Mouse (Mus musculus) small intestine, adult 2 months (tissue): Measurements from ENCODE around the gene Nxt2. TPM values are rescaled to one million over a fixed set of nuclear protein-coding genes. Genes with fewer than 3 reads are reported as not detected.
"Not testable (repeated sequence)": the region's sequence is repeated elsewhere in the genome, so short reads cannot be mapped to it uniquely, and the experiment has no call there.

Experiments used
- H3K27ac ChIP-seq: fragments of 200-500 bp; 2 replicates; pipeline ENCODE4 v1.5.1; 2012; ENCODE audit warnings: low read depth, low read length, control low read depth, inconsistent platforms; ENCODE audit not compliant: insufficient read depth
- H3K27me3 ChIP-seq: fragments of 200-500 bp; 2 replicates; pipeline ENCODE4 v1.6.1; 2012; ENCODE audit warnings: mild to moderate bottlenecking, moderate library complexity, low read length, inconsistent platforms; ENCODE audit not compliant: control insufficient read depth, insufficient read depth
- H3K36me3 ChIP-seq: fragments of 200-500 bp; 2 replicates; pipeline ENCODE4 v1.6.1; 2012; ENCODE audit warnings: mild to moderate bottlenecking, low read length, control low read depth, inconsistent platforms; ENCODE audit not compliant: control insufficient read depth, insufficient read depth
- H3K4me1 ChIP-seq: fragments of 200-500 bp; 2 replicates; pipeline ENCODE4 v1.6.1; 2012; ENCODE audit warnings: low read length, inconsistent platforms, mixed read lengths; ENCODE audit not compliant: control insufficient read depth, insufficient read depth, insufficient read length
- H3K4me3 ChIP-seq: fragments of 200-500 bp; 2 replicates; pipeline ENCODE4 v1.5.1; 2012; ENCODE audit warnings: low read depth, mild to moderate bottlenecking, control low read depth, inconsistent platforms, low read length, moderate library complexity
- CTCF ChIP-seq: fragments of 200-500 bp; IDR thresholded peaks from 2 replicates; pipeline ENCODE4 v1.5.1; 2012; ENCODE audit warnings: low read depth, mild to moderate bottlenecking, control low read depth, inconsistent platforms, low read length, moderate library complexity, mixed read lengths; ENCODE audit not compliant: insufficient replicate concordance, insufficient read length; ENCODE audit errors: extremely low read depth
- POLR2A ChIP-seq: fragments of 200-500 bp; IDR thresholded peaks from 2 replicates; pipeline ENCODE4 v1.6.1; 2012; ENCODE audit warnings: low read depth, mild to moderate bottlenecking, control low read depth, inconsistent platforms, low read length, moderate library complexity
- WGBS: fragments of 180-500 bp; shearing (Covaris S2); methylation state at CpG from one replicate; pipeline ENCODE4 v1.1.7; 2018; 5-methylcytosine and 5-hydroxymethylcytosine counted together
- polyA plus RNA-seq: library from polyadenylated mRNA; depleted of rRNA; stranded (reverse); fragments of >200 nt; gene quantifications from 2 replicates; pipeline ENCODE4 v1.2.3, GENCODE M21; 2012

Gene Nxt2
- polyA plus RNA-seq, 1 experiment, result 0.46 TPM

DNA sequence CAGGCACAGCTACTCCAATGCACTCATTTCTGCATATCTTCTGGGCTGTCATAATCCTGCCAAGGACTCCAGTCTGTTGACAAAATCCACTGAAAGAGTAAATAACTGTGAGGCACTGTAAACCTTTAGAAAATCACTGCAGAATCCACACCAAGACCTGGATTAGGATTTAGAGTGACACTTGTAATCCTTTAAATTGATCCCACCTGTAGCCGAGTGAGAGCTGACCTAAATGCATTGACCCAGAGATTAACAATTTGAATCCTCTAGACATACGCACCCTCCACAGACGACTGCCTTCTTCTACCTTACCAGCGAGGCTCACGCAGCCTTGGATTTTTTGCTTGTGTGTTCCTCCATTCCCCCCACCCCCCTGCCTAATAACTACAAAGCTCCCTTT, 29.7 kb upstream of the Nxt2 start, which contains the start of gene Gucy2f:
Gucy2f (minus strand) TSS at position 101 of the 400 bp plus-strand sequence.
- no peak within 1 kb of the TSS for H3K27ac ChIP-seq

DNA sequence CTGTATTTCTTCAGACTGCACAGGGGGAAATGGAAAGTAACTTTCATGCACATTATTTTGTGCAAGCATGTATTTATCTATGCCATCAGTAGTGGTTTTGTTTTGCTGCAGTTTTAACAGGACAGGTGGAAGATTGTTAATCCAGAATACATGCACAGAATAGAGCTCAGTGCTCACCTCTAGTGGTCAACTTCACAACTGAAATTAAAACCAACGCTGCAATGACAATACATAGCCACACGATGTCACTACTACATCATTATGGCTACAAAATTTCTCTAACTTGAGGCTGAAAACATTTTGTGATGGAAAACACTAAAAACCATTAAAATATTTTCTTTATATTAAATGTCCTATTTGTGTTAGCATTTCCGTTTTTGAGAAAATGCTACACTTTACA, 26.3 kb upstream of the Nxt2 start:
- 6% methylated on average over 3 of the region's 3 CpGs for WGBS

More for the DNA sequence above, 29.7 kb upstream of the Nxt2 start, which contains the start of gene Gucy2f:
- Histone ChIP-seq H3K4me3 (no peak within 1 kb of the TSS), H3K4me1 (no peaks in the 10 kb centered on the region), H3K36me3 (no peaks in the 10 kb centered on the region), H3K27me3 (no peaks in the 10 kb centered on the region)
- no peak for TF ChIP-seq POLR2A
- no peak for TF ChIP-seq CTCF
- 24% methylated on average over 5 of the region's 5 CpGs for WGBS

GRCm38 (mm10) chrX:142227398-142228054, 956 bp downstream of the Nxt2 start:
- 10% methylated on average over 15 of the region's 15 CpGs for WGBS
- Histone ChIP-seq H3K36me3 (no peaks in the 10 kb centered on the region), H3K27me3 (no peaks in the 10 kb centered on the region), H3K4me3 (peak overlapping the region; percentile 35; the same call in 1 of the 2 replicates), H3K4me1 (no peaks in the 10 kb centered on the region), H3K27ac (peak overlapping the region; percentile 91; the same call in 1 of the 2 replicates)
- TF ChIP-seq POLR2A (no peak), CTCF (no peak)

More for the DNA sequence above, 26.3 kb upstream of the Nxt2 start:
- Histone ChIP-seq H3K27ac (no peak overlapping the region), H3K36me3 (no peaks in the 10 kb centered on the region), H3K4me1 (no peaks in the 10 kb centered on the region), H3K4me3 (no peak overlapping the region), H3K27me3 (no peaks in the 10 kb centered on the region)
- no peak for TF ChIP-seq CTCF
- no peak for TF ChIP-seq POLR2A

GRCm38 (mm10) chrX:142228055-142228768, 1.6 kb downstream of the Nxt2 start:
- Histone ChIP-seq H3K27me3 (no peaks in the 10 kb centered on the region), H3K4me3 (peak overlapping the region; percentile 100), H3K36me3 (no peaks in the 10 kb centered on the region), H3K27ac (peak overlapping the region; percentile 91), H3K4me1 (no peaks in the 10 kb centered on the region)
- WGBS, result 15% methylated on average over 35 of the region's 42 CpGs
- TF ChIP-seq CTCF (no peak), POLR2A (no peak)

DNA sequence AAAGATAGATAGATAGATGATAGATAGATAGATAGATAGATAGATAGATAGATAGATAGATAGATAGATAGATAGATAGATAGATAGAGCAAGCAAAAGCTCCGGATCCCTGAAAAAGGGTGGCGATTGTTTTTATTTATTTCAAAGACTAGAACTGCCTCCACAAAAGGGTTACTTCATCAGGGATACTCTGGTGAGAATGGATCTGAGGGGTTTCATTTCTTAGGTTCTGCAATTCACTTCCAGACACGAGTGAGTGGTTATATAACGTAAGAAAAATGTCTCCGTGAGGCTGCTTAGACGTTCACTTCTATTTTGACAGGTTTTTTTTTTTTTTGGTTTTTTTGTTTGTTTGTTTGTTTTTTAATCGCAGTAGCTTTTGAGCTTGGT, 2.2 kb downstream of the Nxt2 start:
- no peaks in the 10 kb centered on the region for H3K4me1 ChIP-seq
- no peaks in the 10 kb centered on the region for H3K27me3 ChIP-seq
- H3K27ac ChIP-seq, result no peak overlapping the region
- TF ChIP-seq POLR2A (no peak), CTCF (no peak)
- WGBS, result 30% methylated on average over 7 of the region's 7 CpGs
- H3K36me3 ChIP-seq, result no peaks in the 10 kb centered on the region
- peak overlapping the region; percentile 55 for H3K4me3 ChIP-seq

DNA sequence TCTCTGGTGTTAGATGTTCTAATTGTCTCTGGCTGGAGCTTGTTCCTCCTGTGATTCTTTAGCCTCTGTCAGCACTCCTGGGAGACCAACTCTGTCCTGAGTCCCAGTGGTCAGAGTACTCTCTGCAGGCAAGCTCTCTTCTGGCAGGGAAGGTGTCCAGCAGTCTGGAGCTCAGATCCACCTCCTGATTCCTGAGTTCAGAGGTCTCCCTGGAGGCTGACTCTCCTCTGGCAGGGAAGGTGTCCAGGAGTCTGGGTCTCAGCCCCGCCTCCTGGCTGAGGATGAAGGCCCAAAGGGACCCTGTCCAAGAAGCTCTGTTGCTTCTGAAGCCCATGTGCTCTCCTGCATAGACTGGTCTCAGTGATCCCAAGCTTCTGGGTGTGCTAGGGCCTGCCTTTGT, 9.6 kb downstream of the Nxt2 start:
- H3K36me3 ChIP-seq, H3K4me3 ChIP-seq, H3K27me3 ChIP-seq, H3K27ac ChIP-seq, H3K4me1 ChIP-seq: not testable (repeated sequence)
- 79% methylated on average over 1 of the region's 1 CpGs for WGBS

GRCm38 (mm10) chrX:142237101-142237500, 10.5 kb downstream of the Nxt2 start:
- Histone ChIP-seq H3K4me1 (no peaks in the 10 kb centered on the region), H3K27ac (no peak overlapping the region), H3K27me3 (no peaks in the 10 kb centered on the region), H3K4me3 (no peak overlapping the region), H3K36me3 (0 out of 2 replicates have a peak, but pooled peaks cover 2% of the 10 kb centered on the region)
- TF ChIP-seq CTCF, result no peak
- TF ChIP-seq POLR2A, result no peak
- 31% methylated on average over 2 of the region's 2 CpGs for WGBS
